14 mouse cellular contexts compared by ENCODE assay signal in the genomic region with DNA sequence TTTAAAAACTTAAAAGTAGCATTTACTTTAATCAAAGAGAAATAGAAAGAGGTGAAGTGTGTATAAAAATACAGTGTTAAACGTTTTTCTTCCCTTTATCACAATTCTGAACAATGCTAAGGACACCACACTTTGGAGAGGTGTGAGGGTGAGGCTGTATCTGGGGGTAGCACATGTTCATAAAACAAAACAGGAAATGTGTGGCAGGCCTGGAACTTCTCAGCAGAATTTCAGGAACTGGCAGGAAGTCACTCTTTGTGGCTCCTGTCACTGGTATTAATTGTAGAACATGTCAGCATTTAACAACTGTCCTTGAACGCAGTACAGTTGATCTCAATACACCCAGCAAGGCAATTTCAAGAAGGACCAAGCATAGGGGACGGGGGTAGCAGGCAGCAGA.
"Had no signal": no experiment of that assay in that cellular context is flagged by ENCODE, and none has a peak within 500 bp of the region (broad histone marks: within the 10 kb centered on the region; RNA-seq: fewer than 3 reads in every experiment).

No protein-coding gene starts in this region.

- ATAC-seq: intestine, embryonic 16.5 days; liver, embryonic 12.5 days; midbrain, embryonic 16.5 days had no signal

- H3K27ac ChIP-seq: kidney, embryonic 15.5 days; limb, embryonic 15.5 days; liver, embryonic 12.5 days; lung, embryonic 15.5 days; midbrain, embryonic 12.5 days had no signal

- H3K4me1 ChIP-seq: kidney, embryonic 15.5 days; limb, embryonic 15.5 days; liver, embryonic 12.5 days; lung, embryonic 15.5 days; midbrain, embryonic 12.5 days had no signal

- H3K36me3 ChIP-seq: kidney, embryonic 15.5 days; limb, embryonic 15.5 days; liver, embryonic 12.5 days; lung, embryonic 15.5 days; midbrain, embryonic 12.5 days had no signal

- H3K9me3 ChIP-seq: kidney, embryonic 15.5 days; limb, embryonic 15.5 days; liver, embryonic 12.5 days; lung, embryonic 15.5 days; midbrain, embryonic 12.5 days had no signal

- DNase-seq: kidney, adult 2 months; kidney, postnatal 25 days; layer of hippocampus, adult 9-11 months; layer of hippocampus, postnatal 36 days; right cerebral cortex, adult 18-20 months; right cerebral cortex, postnatal 25 days; thymus, postnatal 36 days had no signal

- H3K9ac ChIP-seq: kidney, embryonic 15.5 days; limb, embryonic 15.5 days; liver, embryonic 12.5 days; lung, embryonic 15.5 days; midbrain, embryonic 12.5 days had no signal

- H3K4me3 ChIP-seq: kidney, embryonic 15.5 days; limb, embryonic 15.5 days; liver, embryonic 12.5 days; lung, embryonic 15.5 days; midbrain, embryonic 12.5 days had no signal

- H3K4me2 ChIP-seq: kidney, embryonic 15.5 days; limb, embryonic 15.5 days; liver, embryonic 12.5 days; lung, embryonic 15.5 days; midbrain, embryonic 12.5 days had no signal

- H3K27me3 ChIP-seq: kidney, embryonic 15.5 days; limb, embryonic 15.5 days; liver, embryonic 12.5 days; lung, embryonic 15.5 days had no signal
